Mouse (Mus musculus) MEL (cell line): ENCODE measurements at regions not wholly inside any gene's neighbourhood (a gene's known extent, or its start where the extent isn't known, plus 50 kb on each side); places are given as distances from the start of the nearest gene placed in this dataset.

Experiments used
- DNase-seq: peaks from one replicate; pipeline ENCODE4 v3.0.0; 2011; ENCODE audit warnings: low read depth, low spot score
- H3K27ac ChIP-seq: 2 replicates; pipeline ENCODE4 v1.5.1; 2012; ENCODE audit warnings: low read depth, mild to moderate bottlenecking, control low read depth, low read length, moderate library complexity; ENCODE audit not compliant: control insufficient read depth
- H3K27me3 ChIP-seq, 2 experiments: fragments of 150-350 bp in 1 of 2; sonication (generic) in 1 of 2; 2 replicates each; pipeline ENCODE4 v1.6.1; 2012; ENCODE audit warnings: low read length in 2 of 2, mild to moderate bottlenecking in 2 of 2, improper control_type of control experiment in 1 of 2, moderate library complexity in 1 of 2; ENCODE audit not compliant: insufficient read depth in 2 of 2, control insufficient read depth in 1 of 2
- H3K36me3 ChIP-seq, 2 experiments: 2 replicates each; pipeline ENCODE4 v1.6.1; 2012 to 2014; ENCODE audit warnings: low read length in 2 of 2, improper control_type of control experiment in 1 of 2, inconsistent platforms in 1 of 2, mild to moderate bottlenecking in 1 of 2; ENCODE audit not compliant: insufficient read depth in 2 of 2, control insufficient read depth in 1 of 2
- H3K4me1 ChIP-seq, 2 experiments: fragments of 150-350 bp in 1 of 2; sonication (generic) in 1 of 2; 2 replicates each; pipeline ENCODE4 v1.6.1; 2012; ENCODE audit warnings: low read length in 2 of 2, improper control_type of control experiment in 1 of 2, mild to moderate bottlenecking in 1 of 2; ENCODE audit not compliant: insufficient read depth in 2 of 2, control insufficient read depth in 1 of 2
- H3K4me3 ChIP-seq, 2 experiments: fragments of 150-350 bp in 1 of 2; sonication (generic) in 1 of 2; 2 replicates each; pipeline ENCODE4 v1.5.1; 2012; ENCODE audit warnings: low read depth in 2 of 2, low read length in 2 of 2, mild to moderate bottlenecking in 2 of 2, moderate library complexity in 2 of 2, control low read depth in 1 of 2, improper control_type of control experiment in 1 of 2; ENCODE audit not compliant: control insufficient read depth in 1 of 2, insufficient read depth in 1 of 2
- H3K79me2 ChIP-seq: 2 replicates; pipeline ENCODE4 v1.6.1; 2012; ENCODE audit warnings: mild to moderate bottlenecking, low read length, moderate library complexity; ENCODE audit not compliant: control insufficient read depth, poor library complexity, insufficient read depth
- H3K9ac ChIP-seq: 2 replicates; pipeline ENCODE4 v1.6.1; 2012; ENCODE audit warnings: low read depth, mild to moderate bottlenecking, control low read depth, low read length, moderate library complexity; ENCODE audit not compliant: control insufficient read depth, poor library complexity, severe bottlenecking
- H3K9me3 ChIP-seq: fragments of 150-350 bp; sonication (generic); replicated peaks from 2 replicates; pipeline ENCODE4 v1.6.1; 2012; ENCODE audit warnings: mild to moderate bottlenecking, low read length, improper control_type of control experiment, moderate library complexity; ENCODE audit not compliant: insufficient read depth
- CHD1 ChIP-seq: IDR thresholded peaks from 2 replicates; pipeline ENCODE4 v1.6.1; 2012; ENCODE audit warnings: low read depth, mild to moderate bottlenecking, inconsistent platforms, low read length, improper control_type of control experiment
- CTCF ChIP-seq, 3 experiments: IDR thresholded peaks in 2 of 3; conservative IDR thresholded peaks in 1 of 3; 2 replicates each; pipeline ENCODE4 v1.5.1; 2011 to 2012; ENCODE audit warnings: low read length in 3 of 3, low read depth in 2 of 3, mild to moderate bottlenecking in 2 of 3, improper control_type of control experiment in 1 of 3, inconsistent platforms in 1 of 3, mixed read lengths in 1 of 3, moderate library complexity in 1 of 3; ENCODE audit not compliant: control insufficient read depth in 1 of 3, insufficient read depth in 1 of 3, poor library complexity in 1 of 3, severe bottlenecking in 1 of 3
- E2F4 ChIP-seq: IDR thresholded peaks from 2 replicates; pipeline ENCODE4 v1.6.1; 2011; ENCODE audit warnings: low read depth, low read length, improper control_type of control experiment, borderline replicate concordance
- ELF1 ChIP-seq: IDR thresholded peaks from 2 replicates; pipeline ENCODE4 v1.6.1; 2014; ENCODE audit warnings: low read depth, mild to moderate bottlenecking, inconsistent platforms, low read length, improper control_type of control experiment, moderate library complexity
- ETS1 ChIP-seq: IDR thresholded peaks from 2 replicates; pipeline ENCODE4 v1.6.1; 2012; ENCODE audit warnings: low read depth, mild to moderate bottlenecking, inconsistent platforms, low read length, improper control_type of control experiment, moderate library complexity
- KAT2A ChIP-seq: conservative IDR thresholded peaks from 2 replicates; pipeline ENCODE4 v1.6.1; 2012; ENCODE audit warnings: low read depth, low read length, improper control_type of control experiment, inconsistent platforms
- MAX ChIP-seq: IDR thresholded peaks from 2 replicates; pipeline ENCODE4 v1.6.1; 2011; ENCODE audit warnings: low read length, improper control_type of control experiment
- MXI1 ChIP-seq: IDR thresholded peaks from 2 replicates; pipeline ENCODE4 v1.6.1; 2011; ENCODE audit warnings: mild to moderate bottlenecking, low read depth, low read length, improper control_type of control experiment
- MYB ChIP-seq: IDR thresholded peaks from 2 replicates; pipeline ENCODE4 v1.6.1; 2011; ENCODE audit warnings: mild to moderate bottlenecking, low read depth, low read length, improper control_type of control experiment
- NELFE ChIP-seq: IDR thresholded peaks from 2 replicates; pipeline ENCODE4 v1.6.1; 2011; ENCODE audit warnings: low read depth, low read length, improper control_type of control experiment
- POLR2AphosphoS2 ChIP-seq: IDR thresholded peaks from 2 replicates; pipeline ENCODE4 v1.6.1; 2011; ENCODE audit warnings: low read length, improper control_type of control experiment
- RAD21 ChIP-seq: IDR thresholded peaks from 2 replicates; pipeline ENCODE4 v1.6.1; 2011; ENCODE audit warnings: mild to moderate bottlenecking, low read depth, low read length, improper control_type of control experiment
- RCOR1 ChIP-seq: IDR thresholded peaks from 2 replicates; pipeline ENCODE4 v1.6.1; 2012; ENCODE audit warnings: low read depth, mild to moderate bottlenecking, inconsistent platforms, low read length, improper control_type of control experiment
- SIN3A ChIP-seq: IDR thresholded peaks from 2 replicates; pipeline ENCODE4 v1.6.1; 2012; ENCODE audit warnings: low read length, improper control_type of control experiment, inconsistent platforms
- TBP ChIP-seq: IDR thresholded peaks from 2 replicates; pipeline ENCODE4 v1.8.0; 2011; ENCODE audit warnings: low read depth, low read length, improper control_type of control experiment

DNA sequence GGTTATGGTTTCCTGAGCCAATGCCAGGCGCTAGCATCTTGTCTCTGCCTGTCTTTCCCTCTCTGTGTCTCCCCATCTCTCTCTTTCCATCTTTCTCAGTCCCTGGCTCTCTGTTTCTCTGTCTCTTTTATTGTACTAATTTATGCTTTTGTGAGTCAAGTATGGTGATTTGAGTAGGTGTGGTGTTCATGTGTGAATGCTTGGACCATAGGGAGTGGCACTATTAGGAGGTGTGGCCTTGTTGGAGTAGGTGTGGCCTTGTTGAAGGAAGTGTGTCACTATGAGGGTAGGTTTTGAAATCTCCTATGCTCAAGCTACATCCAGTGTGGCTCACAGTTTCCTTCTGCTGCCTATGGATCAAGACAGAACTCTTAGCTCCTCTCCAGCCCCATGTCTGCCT, 171.3 kb downstream of the Uaca start:
- no peak overlapping the region for H3K9ac ChIP-seq
- no peak for DNase-seq

DNA sequence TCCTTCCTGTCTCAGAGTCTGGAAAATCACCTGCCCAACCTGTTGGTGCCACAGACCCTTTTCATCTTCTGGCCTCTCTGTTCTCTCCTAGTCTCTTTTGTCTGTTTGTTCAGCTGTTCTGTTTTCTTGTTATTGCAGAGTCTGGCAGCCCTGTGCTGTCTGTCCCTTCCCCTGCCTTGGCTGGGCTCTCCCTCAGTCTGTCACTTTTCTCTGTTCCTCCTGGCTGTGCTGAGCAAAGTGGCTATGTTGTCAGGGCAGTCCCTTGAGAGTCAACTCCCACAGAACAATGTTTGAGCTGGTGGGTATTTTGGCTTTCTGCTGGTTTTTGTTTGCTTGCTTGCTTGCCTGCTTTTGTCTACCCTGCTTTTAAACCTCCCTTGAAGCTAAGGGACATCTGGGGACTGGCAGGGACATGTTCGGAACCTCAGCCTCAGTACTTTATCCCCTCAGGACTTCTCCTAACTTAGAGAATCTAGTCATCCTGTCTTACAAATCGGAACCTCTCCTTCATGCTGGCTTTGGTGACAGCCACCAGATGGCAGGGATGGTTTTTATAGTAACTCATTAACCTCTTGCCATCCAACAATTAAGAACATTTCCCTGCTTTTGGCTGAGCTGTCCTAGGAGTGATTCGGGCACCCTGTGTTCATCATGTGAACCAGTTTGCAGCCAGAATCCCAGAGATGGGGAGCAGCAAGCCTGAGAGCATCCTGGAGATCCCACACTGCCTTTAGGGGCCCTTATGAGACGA, 174.1 kb downstream of the Uaca start:
- no peaks in the 10 kb centered on the region for H3K79me2 ChIP-seq
- H3K27ac ChIP-seq, result no peak overlapping the region
- no peaks in the 10 kb centered on the region for H3K4me1 ChIP-seq
- TF ChIP-seq E2F4, result no peak
- no peak for TF ChIP-seq KAT2A
- no peak for TF ChIP-seq ELF1
- TF ChIP-seq RAD21, result no peak
- no peak for TF ChIP-seq RCOR1
- TF ChIP-seq NELFE, result no peak
- TF ChIP-seq MAX, result no peak
- TF ChIP-seq TBP, result no peak
- TF ChIP-seq POLR2AphosphoS2, result no peak
- TF ChIP-seq MXI1, result no peak
- TF ChIP-seq MYB, result no peak
- TF ChIP-seq SIN3A, result no peak
- H3K9ac ChIP-seq, result no peak overlapping the region
- no peak overlapping the region for H3K4me3 ChIP-seq
- no peaks in the 10 kb centered on the region for H3K9me3 ChIP-seq
- H3K36me3 ChIP-seq, result no peaks in the 10 kb centered on the region
- DNase-seq, result no peak
- no peaks in the 10 kb centered on the region for H3K27me3 ChIP-seq

More for the DNA sequence above, 171.3 kb downstream of the Uaca start:
- no peak for TF ChIP-seq ETS1
- TF ChIP-seq CHD1, result no peak
- no peak for TF ChIP-seq TBP
- no peak for TF ChIP-seq CTCF (IDR thresholded peaks at IDR 0.05 in 2 of 3, conservative IDR thresholded peaks at IDR 0.05 in 1 of 3; ENCODE audit: control insufficient read depth in 1 of 3, insufficient read depth in 1 of 3, low read depth in 2 of 3, low read length in 3 of 3, poor library complexity in 1 of 3, severe bottlenecking in 1 of 3)
- Histone ChIP-seq H3K4me3 (no peak overlapping the region), H3K4me1 (no peaks in the 10 kb centered on the region), H3K27ac (no peak overlapping the region), H3K79me2 (no peaks in the 10 kb centered on the region), H3K27me3 (no peaks in the 10 kb centered on the region), H3K36me3 (no peaks in the 10 kb centered on the region), H3K9me3 (no peaks in the 10 kb centered on the region)
